Mouse (Mus musculus): ENCODE measurements at regions not wholly inside any gene's neighbourhood (a gene's known extent, or its start where the extent isn't known, plus 50 kb on each side); places are given as distances from the start of the nearest gene placed in this dataset.

DNA sequence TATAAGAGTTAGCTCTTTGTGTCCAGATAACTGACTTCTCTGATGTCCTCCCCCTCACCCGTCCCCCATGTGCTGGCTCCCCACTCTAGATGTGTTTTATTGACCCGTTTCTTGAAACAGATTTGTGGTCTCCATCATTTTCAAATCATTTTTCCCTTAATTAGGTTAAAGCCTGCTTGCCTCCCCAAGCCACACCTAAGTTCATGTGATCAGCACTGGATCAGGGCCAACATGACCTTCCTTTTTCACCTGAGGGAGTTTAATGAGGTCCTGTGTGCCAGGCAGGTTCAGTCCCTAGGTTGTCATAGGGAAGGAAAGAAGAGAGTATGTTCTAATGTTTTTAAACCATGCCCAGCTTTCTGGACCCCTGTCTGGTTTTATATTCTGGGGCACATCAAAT, 390.9 kb upstream of the Slc35b3 start:
- DNase-seq (ENCODE audit: low spot score in 2 of 2) = no peak

DNA sequence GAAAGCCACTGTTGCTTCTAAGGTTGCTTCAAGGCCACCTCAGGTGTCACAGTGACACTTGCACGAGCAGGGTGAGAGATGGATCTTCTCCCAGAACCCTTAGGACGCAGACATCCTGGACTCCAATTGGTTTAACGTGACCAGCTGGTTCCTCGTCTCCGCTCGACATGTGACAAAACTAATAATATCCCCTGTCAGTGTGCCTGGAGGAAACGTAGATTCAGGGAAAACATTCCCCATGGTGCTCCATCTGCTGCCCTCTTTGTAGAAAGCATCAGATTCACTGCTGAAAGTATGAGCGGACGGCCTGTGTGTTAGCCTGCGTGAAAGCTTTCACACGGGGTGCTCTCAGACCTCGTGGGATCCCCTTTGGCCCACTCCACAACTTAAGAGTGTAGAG, 390.0 kb upstream of the Slc35b3 start:
- peak in 1 of 2 experiments; percentile 19 for DNase-seq (ENCODE audit: low spot score in 2 of 2)

GRCm38 (mm10) chr13:39347761-39348160, 387.1 kb upstream of the Slc35b3 start:
- no peak for DNase-seq (ENCODE audit: low spot score in 2 of 2)

DNA sequence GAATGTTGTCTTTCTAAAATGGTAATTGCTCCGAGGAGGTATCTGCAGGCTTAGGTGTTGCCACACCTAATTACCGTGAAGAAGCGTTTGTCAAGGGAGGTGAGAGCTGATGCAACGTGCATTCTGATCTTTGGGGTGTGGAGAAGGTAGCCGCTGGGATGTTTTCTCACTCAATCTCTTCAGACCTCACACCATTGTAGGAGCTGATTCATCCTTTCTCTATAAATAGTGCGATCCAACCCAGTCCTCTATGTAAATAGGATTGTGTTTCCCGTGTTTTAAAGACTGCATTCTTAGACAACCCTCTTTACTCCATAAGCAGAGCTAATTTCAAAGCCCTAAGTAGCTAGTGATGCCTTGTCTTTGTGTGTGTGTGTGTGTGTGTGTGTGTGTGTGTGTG, 374.2 kb upstream of the Slc35b3 start:
- no peak for DNase-seq (ENCODE audit: low spot score in 2 of 2)

GRCm38 (mm10) chr13:39329794-39330193, 369.1 kb upstream of the Slc35b3 start:
- no peak for DNase-seq (ENCODE audit: low spot score in 2 of 2)

DNA sequence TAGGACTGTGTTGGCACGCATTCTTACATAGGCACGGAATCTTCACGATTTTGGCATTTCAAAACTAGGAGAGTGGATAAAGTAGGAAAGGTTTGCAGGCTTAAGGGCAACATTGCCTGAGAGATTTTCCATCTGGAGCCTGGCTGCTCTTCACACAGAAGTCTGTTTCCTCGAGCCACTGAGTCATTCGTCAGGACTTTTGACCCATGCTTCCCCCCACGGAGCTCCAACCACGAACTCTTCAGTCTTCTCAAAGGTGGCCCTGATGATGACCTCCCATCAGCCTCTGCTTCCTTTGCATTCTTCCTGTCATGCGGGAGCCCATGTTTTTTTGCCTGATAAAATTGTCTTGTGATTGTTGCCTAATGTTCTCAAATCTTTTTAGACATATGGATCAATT, 365.5 kb upstream of the Slc35b3 start:
- DNase-seq (ENCODE audit: low spot score in 2 of 2) = no peak

GRCm38 (mm10) chr13:39321111-39321510, 360.4 kb upstream of the Slc35b3 start:
- no peak for DNase-seq (ENCODE audit: low spot score in 2 of 2)

DNA sequence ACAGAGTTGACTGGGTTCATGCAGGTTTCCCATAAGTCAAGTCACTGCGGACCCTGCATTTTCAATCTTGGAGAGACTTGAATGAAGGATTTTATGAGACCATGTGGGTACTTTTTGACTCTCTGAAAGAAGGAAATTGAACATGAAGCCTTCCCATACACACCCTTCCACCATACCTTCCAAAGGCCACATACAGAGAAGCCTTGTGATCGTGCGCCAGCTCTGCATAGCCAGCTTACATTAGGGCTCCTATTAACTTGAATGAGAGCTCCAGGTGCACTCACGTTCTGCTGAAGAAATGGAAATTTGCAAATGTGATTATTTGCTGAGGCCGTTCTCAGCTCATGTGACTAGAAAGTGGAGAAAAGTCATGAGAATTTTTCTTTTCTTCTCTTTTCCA, 349.1 kb upstream of the Slc35b3 start:
- no peak for DNase-seq (ENCODE audit: low spot score in 2 of 2)

GRCm38 (mm10) chr13:39307845-39308244, 347.2 kb upstream of the Slc35b3 start:
- no peak for DNase-seq (ENCODE audit: low spot score in 2 of 2)

DNA sequence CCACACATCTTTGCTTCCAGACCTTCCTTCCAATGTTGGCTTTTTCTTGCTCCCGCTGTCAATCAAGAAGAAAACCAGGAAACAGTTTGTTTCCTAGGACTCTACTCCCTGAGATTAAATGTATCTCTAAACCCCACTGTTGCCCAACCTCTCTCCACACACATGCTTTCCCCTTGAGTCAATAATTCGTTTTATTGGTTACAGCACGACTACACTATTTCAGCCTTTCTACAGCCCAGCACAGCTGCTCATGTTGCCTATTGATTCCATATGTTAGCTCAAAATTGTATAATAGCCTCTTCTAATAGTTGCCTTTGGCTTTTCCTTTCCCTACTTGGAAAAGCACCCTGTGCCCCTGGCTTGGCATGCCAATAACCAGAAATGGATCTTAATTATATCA, 346.2 kb upstream of the Slc35b3 start:
- DNase-seq (ENCODE audit: low spot score in 2 of 2) = no peak

DNA sequence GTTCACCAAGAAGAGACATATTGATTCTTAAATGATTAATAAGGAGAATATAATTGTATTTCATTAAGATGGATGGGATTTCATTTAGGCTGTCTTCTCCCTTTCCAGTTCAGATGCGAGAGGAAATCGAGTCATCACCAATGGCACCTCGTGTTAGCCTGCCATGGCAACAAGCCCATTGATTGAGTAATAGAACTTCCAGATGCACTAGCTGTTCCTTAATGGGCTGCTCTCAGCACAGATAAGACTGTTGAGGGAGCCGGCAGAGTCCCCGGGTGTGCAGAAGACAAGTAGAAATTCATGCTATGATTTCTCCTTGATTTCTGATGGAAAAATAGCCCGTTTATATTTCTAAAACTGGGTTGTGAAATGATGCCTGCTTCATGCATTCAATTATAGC, 336.5 kb upstream of the Slc35b3 start:
- DNase-seq (ENCODE audit: low spot score in 2 of 2) = no peak

DNA sequence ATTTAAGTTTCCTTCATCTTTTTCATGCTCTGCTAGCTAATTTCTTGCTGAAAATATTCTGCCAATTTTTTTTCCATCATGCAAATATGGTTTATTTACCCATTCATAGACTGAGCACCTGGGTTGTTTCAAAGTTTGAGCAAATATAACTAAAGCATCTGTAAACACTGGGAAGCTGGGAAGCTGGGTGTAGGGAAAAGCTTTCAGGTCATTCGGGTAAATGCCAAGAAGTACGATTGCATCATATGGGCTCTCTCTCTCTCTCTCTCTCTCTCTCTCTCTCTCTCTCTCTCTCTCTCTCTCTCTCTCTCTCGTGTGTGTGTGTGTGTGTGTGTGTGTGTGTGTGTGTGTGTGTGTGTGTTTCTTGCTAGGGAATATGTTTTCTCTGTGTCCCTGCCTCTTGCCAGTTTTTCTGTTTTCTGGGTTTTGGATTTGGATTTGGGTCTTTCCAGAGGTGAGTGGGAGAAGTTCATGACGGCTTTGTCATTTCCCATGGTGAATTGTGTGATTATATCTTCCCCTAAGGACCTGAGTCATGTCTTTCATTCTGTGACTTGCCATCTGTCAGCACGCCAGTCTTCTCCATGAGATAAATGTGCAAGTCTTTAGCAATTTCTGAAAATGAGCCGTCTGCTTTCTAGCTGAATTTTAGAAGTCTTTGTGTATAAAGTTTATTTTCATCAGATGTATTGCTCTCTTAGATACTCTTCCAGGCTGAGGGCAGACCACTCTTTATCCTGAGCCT, 329.7 kb upstream of the Slc35b3 start:
- no peak for DNase-seq (ENCODE audit: low spot score in 2 of 2)

DNA sequence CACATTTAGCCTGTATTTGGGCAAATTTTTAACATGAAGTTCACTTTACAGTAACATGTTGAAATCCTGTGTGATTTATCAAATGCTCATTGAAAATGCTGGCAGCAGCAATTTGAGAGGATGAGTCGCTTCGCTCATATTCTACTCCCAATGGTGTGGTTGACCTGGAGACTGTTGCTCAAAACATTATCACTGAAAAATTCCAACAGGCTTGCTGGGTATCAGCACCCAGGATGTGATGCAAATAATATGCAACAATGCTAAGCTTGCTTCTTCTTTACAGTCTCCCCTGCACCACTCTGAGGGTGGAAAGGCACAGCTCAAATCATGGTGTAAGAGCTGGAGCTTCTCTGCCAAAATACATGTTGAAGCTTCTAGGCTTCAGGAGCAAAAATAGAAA, 321.6 kb upstream of the Slc35b3 start:
- DNase-seq (ENCODE audit: low spot score in 2 of 2) = no peak

DNA sequence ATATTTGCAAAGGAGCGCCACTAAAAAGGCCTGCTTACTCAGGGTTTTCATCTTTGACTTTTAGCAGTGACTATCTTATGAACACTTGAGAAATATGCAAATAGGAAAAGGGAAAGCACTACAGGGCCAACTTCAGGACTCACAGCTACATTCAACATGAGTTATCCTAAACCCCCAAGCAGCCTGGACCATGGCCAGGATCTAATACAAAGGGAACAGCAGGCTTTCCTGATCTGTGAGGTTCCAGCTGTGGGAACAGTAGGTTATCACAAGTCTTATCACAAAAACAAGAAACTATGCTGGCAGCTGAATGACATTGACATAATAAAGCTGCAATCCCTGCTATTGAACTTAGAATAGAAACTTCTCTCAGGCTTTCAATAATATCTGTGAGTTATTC, 317.4 kb upstream of the Slc35b3 start:
- DNase-seq (ENCODE audit: low spot score in 2 of 2) = no peak

GRCm38 (mm10) chr13:39266024-39266423, 305.3 kb upstream of the Slc35b3 start:
- no peak for DNase-seq (ENCODE audit: low spot score in 2 of 2)

DNA sequence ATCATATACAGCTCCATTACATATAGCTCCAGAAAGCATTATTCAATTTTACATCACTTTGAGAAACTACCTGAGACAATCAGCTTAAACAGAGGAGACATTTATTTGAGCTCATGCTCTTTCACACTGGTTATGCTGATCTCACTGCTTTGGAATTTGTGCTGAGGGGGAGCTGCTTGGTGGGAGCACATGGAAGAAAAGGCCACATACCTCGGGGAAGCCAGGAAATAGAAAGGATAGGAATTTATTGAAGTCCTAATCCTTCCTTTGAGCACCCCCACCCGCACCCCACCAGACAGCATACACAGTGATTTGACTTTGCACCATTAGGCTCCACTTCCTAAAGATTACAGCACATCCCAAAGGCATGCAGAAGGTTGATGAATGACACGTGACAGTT, 296.0 kb upstream of the Slc35b3 start:
- DNase-seq (ENCODE audit: low spot score in 2 of 2) = no peak

GRCm38 (mm10) chr13:39255338-39255737, 294.7 kb upstream of the Slc35b3 start:
- DNase-seq (ENCODE audit: low spot score in 2 of 2) = no peak

DNA sequence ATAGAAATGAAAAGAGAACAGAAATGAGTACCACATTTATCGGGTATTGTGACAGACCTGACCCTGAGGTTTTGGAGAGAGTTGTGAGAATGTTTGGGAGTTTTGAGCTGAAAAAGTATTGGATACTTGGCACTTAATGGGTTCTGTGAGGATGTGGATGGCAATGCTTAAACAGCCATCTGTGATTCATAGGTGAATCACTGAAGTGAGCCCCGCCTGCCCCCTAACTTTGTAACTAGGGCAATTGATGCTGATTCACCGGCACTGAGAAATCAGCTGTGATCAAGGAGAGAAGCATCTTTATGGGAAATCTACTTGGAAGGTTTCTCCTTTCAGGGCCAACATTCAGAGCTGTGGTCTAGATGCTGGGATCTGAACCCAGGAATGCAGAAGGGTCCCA, 291.9 kb upstream of the Slc35b3 start:
- no peak for DNase-seq (ENCODE audit: low spot score in 2 of 2)

DNA sequence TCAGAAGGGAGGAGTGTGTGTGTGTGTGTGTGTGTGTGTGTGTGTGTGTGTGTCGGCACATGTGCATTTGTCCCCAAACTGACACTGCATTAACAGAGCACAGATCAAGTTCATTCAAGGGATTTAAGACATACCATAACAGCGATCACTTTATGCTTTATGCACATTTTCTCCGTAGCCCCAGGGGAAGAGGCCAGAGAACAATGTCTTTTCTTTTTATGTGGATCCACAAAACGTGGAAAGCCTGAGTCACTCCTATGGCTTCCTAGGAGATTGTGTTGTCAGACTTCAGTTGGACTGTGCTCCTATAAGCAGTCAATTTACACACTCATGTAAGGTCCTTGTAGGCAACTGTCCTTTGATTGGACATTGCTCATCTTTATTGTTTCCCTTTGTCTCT, 289.4 kb upstream of the Slc35b3 start:
- DNase-seq (ENCODE audit: low spot score in 2 of 2) = no peak

GRCm38 (mm10) chr13:39226829-39227228, 266.2 kb upstream of the Slc35b3 start:
- peak in 1 of 2 experiments; percentile 7 for DNase-seq (ENCODE audit: low spot score in 2 of 2)

GRCm38 (mm10) chr13:39225651-39226050, 265.0 kb upstream of the Slc35b3 start:
- no peak for DNase-seq (ENCODE audit: low spot score in 2 of 2)

GRCm38 (mm10) chr13:39211076-39211475, 250.4 kb upstream of the Slc35b3 start:
- DNase-seq (ENCODE audit: low spot score in 2 of 2) = no peak

DNA sequence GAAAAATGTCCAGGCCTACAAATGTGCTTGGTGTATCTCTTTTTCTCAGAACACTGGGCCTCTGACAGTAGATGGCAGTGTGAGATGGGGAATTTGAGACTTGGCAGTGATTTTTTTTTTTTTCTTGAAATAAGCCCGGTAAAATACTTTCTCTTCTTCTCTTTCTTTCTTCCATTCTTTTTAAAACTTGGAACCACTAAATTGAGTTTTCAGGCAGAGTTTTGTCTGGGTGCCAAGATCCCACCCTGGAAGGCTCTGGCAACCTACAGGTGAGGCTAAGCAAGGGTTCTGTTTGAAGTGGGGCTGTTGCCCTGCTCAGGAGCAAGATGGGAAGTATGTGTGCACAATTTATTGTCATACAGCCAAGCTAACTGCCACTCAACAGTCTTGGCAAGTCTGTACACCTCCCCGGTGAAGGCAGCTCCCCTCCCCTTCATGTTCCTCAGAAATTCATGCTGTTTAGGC, 223.1 kb upstream of the Slc35b3 start:
- DNase-seq (ENCODE audit: low spot score in 2 of 2) = peak in 1 of 2 experiments; percentile 3

DNA sequence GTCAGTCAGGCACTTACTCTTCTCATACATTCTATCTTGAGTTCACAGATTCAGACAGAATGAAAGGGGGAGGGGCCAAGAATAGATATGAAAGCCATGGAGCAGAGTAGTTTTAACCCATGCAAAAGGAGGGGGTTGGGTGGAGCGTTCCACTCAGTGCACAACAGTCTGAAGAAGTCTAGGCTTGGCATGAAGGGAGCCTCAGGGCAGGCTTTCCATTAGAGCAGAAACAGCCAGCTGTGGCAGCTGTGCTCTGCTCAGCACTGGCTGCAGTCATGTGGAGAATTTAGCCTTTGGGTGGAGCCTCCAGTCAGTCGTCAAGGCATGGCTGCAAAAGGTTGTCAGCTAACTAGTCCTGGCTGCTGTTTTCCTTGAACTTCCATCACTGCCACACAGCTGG, 201.3 kb upstream of the Slc35b3 start:
- no peak for DNase-seq (ENCODE audit: low spot score in 2 of 2)

Measured in left cerebral cortex, adult 8-10 months (tissue).